Mouse (Mus musculus) thymus, adult 18-20 months (tissue): ENCODE results near the gene Aqp7.
A peak's percentile ranks its signal among the peaks of the same experiment; 100 is the strongest.

Experiments used
- DNase-seq, 2 experiments: peaks; one replicate each; pipeline ENCODE4 v3.0.0; 2022; ENCODE audit warnings: mixed read lengths in 2 of 2

Gene Aqp7

DNA sequence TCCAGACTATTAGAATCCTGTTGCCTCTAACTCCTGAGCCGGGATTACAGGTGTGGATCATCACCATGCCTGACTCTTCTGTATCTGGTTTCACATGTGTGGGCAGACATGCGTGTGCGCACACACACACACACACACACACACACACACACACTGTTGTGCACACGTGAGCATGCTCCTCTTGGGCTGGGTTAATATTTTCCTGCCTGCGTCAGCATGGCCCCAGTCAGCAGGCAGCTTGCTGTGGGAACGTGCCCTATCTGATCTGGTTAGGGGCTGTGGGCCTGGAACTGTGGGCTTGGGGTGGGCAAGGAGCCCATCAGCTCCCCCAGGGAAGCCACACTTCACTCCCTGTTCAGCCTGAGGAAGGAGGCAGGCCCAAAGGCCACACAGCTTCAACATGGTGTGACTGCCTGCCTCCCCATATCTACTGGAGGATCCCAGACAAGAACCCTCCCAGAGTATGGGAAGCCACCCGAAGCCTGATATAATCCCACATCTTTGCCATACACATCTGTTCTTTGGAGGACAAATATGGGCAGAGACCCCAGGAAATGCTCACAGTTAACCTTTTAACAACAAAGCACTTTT lies 8.9 kb upstream of the Aqp7 start:
- no peak for DNase-seq

DNA sequence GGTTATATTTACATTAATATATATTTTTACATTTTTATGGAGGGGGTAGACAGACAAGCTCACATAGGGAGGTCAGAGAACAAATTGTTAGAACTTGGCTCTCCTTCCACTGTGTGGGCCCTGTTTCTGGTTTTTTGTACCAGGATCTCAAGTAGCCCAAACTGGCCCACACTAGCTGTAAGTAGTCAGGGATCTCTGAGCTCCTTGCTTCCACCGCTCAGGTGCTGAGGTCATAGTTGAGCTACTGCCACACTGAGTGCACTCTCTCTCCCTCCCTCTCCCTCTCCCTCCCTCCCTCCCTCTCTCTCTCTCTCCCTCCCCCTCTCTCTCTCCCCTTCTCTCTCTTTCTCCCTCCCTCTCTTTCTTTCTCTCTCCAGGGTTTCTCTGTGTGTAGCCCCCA lies 8.3 kb upstream of the Aqp7 start:
- no peak for DNase-seq

DNA sequence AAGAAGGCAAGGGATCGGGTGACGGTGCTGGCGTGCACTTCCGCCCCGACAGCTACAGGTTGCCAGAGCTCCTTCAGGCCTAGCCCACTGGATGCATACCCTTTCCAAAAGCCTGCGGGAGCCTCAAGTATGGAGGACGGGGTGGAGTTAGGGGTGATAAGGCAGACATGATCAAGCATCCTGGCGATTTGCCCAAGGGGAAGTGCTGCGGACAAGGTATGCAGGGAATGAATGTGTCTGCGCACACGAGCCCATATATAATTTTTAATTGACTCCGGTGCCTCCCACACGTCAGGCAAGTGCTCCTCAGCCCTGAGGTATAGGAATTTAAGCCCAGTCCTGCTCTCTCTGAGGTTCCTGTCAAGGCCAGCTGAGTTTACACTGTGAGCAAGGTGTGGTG lies 7.2 kb upstream of the Aqp7 start:
- DNase-seq, result no peak

DNA sequence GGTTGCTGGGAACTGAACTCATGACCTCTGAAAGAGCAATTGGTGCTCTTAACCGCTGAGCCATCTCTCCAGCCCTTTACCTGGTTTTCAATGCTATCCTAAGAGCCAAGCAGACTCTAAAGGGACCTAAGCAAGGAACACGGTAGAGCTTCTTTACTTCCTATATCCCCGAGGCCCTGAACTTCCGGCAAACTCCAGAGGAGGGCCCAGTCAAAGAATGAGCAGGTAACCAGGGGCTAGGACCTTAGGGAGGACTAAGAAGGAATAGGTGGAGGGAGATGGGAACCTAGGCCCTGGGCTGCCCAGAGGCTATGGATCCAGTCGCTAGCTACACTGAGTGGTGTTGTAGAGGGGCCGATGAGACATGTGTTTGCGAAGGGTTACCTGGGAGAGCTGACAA lies 3.8 kb upstream of the Aqp7 start:
- DNase-seq, result no peak

DNA sequence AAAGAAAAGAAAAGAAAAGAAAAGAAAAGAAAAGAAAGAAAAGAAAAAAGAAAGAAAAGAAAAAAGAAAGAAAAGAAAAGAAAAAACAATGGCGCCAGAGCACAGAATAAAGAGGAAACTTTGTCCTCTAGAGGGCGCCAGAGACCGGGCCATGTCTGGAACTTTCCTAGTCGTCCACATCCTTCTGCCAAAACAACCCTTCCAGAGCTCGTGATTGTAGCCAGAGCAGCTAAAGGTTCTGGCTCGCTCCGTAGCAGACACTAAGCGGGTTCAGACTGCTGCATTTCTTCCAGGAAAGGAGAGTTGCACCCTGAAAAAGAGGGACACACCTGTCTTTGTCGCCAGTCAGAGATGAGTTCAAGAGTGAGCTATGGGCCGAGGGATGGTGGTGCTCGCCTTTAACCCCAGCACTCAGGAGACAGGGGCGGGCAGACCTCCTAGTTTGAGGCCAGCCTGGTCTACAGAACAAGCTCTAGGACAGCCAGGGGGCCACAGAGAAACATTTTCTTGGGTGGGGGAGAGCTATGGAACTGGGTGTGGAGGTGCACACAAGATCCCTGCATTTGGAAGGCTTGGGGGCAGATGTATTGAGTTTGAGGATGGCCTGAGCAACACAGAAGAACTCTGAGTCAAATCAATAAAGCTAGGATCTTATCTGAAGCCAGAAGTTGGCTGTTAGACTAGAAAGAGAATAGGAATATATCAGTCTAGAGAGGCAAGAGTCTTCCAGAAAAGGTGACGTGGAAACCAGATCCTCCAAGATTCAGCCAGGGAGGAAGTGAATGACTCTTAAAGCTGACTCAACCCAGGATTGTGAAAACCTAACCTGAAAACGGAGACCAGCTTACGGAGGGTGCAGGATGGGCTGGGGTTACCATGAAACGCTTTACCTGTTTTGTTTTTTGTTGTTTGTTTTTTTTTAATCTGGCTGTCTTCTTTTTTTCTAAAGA lies 3.1 kb upstream of the Aqp7 start:
- peak in 1 of 2 experiments; percentile 14 for DNase-seq

DNA sequence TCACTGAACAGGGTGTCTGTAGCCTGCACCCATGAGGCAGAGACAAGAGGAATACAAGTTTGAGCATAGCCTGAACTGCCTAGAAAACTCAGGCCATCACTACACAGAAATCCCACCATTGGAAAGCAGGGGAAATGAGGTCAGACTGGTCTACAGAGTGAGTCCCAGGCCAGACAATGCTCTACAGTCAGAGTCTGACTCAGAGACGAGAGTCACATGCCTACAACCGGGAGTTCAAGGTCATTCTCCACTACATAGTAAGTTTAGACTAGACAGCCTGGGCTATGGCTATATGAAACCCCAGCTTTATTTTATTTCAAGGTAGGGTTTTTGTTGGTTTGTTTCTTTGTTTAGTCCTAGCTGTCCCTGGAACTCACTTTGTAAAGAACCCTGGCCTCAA lies 987 bp upstream of the Aqp7 start:
- DNase-seq, result no peak

DNA sequence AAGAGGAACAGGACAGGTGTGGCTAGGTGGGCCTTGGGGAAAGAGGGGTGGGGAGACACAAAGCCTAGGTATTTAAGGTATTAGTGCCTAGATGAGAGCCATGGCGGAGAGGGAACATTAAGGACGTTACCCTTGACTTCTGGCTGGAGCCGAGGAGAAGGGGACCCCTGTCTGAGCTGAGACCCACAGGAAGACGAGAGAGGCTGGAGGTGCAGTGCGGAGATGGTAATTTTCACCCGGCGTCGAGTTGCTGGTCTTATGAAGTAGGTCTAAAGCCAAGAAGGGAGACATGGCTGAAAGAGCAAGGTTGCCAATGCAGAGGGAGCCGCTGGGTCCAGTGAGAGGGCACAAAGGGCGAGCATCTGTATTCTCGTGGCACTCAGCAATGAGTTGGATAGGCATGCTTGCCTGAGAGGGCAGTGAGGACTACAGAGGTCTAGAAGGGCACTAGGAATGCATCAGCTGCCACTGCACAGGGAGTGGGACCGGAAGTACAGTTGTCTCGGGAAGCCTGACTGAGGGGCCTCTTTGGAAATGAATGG lies 1.6 kb downstream of the Aqp7 start:
- no peak for DNase-seq

DNA sequence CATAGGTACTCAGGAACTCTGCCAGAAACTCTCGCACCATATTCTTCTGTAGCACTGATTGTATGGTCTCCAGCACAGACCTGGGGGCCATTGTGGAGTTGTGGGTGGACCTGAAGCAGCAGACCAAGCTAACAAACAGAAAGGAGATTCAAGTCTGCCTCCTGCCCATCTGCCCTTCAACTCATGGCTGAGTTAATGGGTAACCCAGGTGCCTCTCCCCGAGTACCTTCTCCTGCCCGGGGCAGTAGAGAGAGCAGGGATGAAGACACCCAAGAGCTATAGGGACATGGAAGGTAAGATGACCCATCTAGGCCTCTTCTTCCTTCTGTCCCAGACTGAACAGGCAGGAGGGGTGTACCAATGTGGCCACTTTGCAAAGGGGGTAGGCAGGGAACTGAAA lies 2.7 kb downstream of the Aqp7 start:
- no peak for DNase-seq

DNA sequence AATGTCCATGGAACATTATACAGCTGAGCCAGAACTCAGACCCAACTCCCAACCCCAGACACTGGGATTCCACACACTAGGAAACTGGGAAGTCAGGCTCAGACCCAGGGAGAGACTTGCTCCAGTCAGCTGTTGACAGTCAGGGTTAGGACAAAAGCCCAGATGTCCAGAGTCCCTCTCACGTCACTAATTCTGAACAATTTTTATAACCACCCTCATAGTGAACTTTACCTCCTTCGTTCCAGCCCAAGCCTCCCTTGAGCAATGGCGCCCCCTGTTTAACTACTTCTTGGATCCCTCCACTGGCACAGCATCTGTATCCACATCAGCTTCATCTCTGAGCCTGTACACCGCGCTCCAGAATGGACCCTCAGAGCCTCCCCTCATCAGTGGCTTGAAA lies 4.0 kb downstream of the Aqp7 start:
- DNase-seq, result no peak

DNA sequence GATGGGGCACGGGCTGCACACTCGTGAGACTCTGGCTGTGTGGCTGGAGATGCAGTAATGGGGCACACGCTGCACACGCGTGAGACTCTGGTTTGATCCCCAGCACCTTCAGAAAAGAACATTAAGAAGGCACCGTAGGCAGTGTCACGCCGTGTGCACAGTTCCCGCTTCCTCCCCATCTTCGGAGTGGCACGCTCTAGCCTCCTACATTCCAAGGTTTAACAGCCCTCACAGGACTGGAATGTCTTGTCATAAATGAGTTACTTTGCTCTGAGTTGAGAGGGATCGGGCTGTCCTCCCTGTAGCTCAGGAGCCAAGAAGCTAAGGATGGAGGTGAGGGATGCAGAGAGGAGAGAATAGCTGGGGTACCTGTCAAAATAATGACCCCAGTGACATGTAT lies 5.1 kb downstream of the Aqp7 start:
- no peak for DNase-seq

DNA sequence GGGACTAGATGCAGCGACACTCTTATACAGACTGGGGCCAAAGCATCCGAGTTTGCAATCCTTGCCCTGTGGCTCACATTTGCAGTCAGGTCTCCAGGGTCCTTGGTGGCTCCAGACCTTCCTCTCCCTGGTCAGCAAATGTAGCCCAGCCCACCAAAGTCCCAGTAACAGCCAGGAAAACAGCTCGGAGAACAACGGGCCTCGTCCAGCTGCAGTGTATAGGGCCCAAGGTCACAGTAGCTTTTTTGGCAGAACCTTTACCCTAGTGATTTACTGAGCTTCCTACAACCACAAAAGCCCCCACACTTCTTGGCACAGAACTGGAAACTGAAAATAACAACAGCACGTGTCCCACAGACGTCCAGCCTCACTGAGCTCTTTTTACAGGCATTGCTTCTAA lies 7.0 kb downstream of the Aqp7 start:
- no peak for DNase-seq

DNA sequence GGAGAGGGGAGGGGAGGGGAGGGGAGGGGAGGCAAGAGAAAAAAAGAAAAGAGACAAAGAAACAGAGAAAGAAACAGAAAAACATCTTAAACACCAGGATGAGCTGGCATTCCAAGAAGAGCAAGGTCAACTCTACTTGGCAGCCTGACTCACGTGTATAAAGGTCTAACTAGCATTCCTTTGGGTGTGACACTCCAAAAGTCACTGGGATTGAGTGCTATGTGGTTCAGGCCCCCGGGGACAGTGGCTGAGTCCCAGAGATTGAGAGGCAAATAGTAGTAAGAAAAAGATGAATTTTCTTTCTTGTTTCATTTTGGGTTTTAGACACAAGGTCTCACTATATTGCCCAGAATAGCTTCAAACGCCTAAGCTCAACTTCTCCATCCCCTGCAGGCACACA lies 10.0 kb downstream of the Aqp7 start:
- no peak for DNase-seq

DNA sequence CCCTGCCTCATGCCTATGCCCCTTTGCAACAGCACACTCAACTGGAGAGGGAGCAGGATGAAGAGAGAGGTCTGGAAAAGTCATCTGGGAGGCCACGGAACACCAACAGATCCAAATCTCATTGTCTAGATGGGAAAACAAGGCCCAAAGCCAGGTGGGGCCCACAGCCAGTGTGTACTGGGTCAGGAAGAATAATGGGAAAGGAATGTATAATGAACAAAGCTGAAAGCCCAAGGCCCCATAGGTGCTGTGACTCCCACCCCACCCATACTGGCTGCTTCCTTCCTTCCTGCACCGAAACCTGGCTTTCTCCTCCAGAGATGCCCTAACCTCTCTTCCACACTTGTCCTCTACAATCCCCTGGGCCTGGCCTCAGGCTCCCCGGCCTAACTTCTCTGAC lies 16.7 kb downstream of the Aqp7 start:
- DNase-seq, result no peak

DNA sequence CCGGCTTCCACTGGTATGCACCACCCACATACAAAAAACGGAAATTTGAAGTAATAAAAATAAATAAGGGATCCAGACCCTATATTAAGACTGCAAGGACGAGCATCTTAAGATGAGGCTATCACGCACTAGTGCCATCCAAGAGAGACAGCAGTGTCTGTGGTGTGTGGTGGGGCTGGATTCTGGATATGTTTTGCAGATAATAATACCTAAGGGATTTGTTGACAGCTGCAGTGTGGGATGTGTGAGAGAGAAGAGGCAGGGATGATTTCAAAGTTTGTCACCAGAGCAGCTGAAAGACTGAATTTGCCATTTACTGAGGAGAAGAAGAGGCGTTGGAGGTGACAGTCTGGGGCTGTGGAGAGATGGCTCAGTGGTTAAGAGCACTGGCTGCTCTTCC lies 18.6 kb downstream of the Aqp7 start:
- DNase-seq, result no peak

DNA sequence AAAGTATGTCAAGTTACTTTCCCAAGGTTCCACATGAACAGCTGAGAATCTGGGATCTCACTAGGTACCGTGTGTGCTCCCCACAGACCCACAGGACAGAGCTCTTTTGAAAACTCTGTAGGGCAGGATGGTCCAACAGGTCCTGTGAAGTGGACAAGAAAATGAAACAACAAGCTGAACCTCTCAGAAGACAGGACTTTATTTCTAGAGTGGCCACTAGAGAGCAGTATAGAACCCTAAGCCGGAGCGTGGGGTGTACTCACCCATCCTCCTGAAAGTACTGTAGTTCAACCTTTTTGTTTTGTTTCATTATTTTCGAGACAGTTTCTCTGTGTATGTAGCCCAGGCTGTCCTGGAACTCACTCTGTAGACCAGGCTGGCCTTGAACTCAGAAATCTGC lies 19.7 kb downstream of the Aqp7 start:
- DNase-seq, result no peak

DNA sequence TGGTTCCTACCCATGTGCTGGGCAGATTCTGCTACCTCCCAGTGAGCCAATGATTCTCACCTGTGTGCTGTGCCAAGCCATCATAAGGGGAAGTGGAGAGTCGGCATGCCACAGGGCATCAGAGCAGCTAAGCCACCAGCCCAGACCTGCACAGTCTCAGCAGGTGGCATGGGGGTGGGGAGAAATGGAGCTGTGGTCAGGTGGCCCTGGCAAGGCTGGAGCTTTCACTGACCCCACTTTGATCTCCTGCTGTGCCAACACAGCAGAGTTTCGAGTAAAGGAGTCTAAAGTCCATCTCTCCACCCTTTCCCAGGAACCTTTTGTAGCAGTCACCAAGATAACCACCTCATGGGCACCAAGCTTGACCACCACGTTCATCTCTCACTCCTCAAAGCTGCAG lies 20.1 kb downstream of the Aqp7 start:
- no peak for DNase-seq

DNA sequence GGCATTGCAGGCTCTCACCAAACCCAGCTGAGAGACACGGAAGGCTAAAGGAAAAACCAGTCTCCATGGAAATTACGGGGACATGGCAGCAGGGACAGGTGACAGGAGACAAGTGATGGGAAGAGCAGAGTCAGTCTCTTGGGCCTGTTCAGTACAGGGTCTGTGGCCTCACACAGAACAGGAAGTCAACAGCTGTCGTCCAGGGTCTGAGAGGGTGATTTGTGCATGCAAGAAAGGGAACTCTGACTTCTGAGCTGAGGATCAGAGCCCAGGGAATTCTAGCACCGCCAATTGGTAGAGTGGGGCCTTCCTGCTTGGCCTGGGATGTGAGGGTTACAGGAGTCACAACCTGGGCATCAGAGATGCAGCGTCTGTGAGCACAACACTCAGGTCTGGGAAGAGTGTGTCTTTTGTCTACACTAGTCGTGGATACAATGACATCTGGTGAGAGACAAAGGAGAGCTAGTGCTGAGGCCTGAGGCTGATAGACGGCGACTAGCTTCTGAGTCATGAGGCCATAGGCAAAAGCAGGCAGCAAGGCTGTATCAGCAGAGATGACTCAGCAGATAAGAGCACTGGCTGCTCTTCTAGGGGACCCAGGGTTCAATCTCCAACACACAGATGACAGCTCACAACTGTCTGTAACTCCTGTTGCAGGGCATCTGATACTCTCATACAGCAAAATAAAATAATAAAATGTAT lies 21.7 kb downstream of the Aqp7 start:
- no peak for DNase-seq

DNA sequence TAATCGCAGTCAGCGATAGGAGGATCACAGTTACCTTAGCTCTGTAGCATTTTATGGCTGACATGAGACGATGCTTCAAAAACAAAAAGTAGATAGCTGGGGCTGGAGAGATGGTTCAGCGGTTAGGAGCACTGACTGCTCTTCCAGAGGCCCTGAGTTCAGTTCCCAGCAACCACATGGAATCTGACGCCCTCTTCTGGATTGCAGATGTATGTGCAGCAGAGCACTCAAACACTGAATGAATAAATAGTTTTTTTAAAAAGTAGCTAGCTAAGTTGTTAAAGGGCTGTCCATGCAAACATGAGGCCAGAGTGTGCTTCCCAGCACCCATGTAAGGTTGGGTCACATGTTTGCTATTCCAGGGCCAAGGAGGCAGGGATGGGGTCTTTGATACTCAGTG lies 26.8 kb downstream of the Aqp7 start:
- no peak for DNase-seq

DNA sequence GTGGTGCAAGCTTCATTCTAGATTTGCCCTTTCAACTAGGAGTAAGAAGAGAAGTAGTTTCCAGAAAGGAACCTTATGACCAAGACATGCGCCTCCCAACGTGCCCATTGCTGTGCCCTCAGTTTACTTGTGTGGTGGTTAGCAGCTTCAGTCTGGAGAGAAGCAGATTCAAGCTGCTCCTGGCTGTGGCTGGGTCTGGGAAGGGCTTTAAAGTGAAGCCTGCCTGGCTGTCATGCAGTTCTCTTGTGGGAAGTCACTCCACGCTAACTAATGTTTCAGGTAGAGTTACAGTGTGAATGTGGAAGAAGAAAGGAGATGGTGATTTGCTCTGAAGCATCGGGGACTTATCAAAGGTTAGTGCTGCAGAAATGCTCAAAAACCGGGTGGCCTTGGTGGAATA lies 32.1 kb downstream of the Aqp7 start:
- no peak for DNase-seq

DNA sequence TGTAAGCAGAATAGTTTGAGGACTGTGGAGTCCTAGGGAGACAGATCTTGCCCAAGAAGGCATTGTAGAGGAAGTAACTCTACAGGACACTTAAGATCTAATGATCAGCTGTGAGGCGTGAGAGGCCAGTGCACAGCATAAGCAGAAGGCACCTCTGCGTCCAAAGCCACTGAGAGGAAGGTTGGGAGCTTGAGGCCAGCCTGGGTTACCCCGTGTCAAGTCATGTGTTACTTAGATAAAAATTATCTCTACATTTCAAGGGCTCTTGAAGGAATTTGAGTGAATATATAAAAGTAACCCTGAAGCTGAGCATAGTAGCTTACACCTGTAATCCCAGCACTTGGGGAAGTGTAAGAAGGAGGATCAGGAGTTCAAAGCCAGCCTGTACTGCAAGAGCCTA lies 34.6 kb downstream of the Aqp7 start:
- no peak for DNase-seq

DNA sequence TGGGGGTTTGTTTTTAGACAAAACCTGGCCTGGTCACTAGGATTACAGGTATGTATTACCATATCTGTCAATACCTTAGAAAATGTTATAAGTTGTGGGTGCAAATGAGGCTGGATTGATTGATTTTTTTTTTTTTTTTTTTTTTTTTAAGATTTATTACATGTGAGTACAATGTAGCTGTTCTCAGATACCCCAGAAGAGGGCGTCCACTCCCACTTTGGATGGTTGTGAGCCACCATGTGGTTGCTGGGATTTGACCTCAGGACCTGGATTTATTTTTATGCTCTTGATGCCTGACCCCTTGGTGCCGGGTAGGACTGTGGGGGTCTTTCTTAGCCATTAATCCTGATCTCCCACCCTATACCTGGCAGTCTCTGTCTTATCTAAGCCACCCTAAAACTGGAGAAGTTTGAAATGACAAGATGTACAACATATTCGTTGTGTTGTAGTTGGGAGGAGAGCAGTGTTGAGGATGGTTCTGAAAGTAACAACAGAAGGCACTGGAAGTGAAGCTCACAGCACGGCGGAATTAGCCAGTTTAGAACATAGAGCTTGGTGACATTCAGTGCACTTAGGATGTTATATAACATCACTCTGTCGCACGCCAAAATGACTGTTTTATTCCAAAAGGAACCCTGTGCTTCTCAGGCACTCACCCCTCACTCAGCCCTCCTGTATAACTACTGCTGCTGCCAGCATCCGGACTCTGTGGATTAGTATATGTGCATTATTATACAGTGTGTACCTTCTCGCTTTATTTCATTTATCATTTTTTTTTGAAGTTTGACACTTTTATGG lies 46.9 kb downstream of the Aqp7 start:
- no peak for DNase-seq

DNA sequence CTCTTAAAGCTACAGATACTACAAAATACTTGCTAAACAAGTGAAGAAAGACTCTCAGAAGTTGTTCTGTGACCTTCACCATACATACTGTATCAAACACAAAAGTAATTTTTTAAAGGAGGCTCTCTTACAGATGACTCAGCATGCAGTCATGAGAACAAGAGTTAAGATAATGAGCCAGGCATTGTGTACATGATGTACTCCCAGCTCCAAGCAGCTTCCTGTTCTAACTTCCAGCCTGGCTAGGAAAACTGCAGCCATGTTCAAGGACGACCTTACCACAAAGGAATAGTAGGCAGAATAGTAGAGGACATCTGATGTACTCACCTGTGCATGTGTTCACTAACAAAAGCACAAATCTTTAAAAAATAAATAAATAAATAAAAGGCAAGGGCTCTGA lies 47.7 kb downstream of the Aqp7 start:
- DNase-seq, result no peak

DNA sequence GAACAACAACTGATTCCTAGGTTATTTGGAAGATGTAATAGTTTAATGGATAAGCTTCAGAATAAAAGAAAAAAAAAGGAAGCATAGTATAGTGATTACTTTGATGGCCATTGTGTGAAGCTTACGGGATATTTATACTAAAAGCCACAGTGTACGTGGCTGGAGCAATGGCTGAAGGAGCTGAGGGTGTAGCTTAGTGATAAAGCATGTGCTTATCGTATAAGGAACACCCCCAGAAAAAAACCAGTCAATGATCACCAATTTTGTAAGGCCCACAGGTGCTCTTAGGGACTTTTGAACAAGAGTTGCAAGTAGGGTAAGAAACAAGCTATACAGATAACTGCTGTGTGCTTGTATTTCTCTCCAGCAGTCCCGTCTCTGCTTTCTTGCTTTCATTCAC lies 50.0 kb downstream of the Aqp7 start:
- no peak for DNase-seq
